Mouse (Mus musculus) intestine, embryonic 14.5 days (tissue): Measurements from ENCODE around the gene Tiam1. TPM values are rescaled to one million over a fixed set of nuclear protein-coding genes. Genes with fewer than 3 reads are reported as not detected.

Experiments
- ATAC-seq: fragments of 200-750 bp; cut with Nextera tagmentation; replicated peaks from 2 replicates; pipeline ENCODE4 v1.8.0; 2017; ENCODE audit warnings: low read depth, moderate number of reproducible peaks, moderate TSS enrichment, moderate library complexity; ENCODE audit not compliant: low FRiP score, low TSS enrichment
- DNase-seq: peaks from one replicate; pipeline ENCODE4 v3.0.0-alpha.2; 2018; ENCODE audit warnings: low spot score
- H3K27ac ChIP-seq: fragments of 300-500 bp; sonication (generic); 2 replicates; pipeline ENCODE4 v1.5.1; 2014; ENCODE audit warnings: low read depth, mild to moderate bottlenecking, control low read depth
- H3K27me3 ChIP-seq: fragments of 300-500 bp; sonication (generic); replicated peaks from 2 replicates; pipeline ENCODE4 v1.6.1; 2014; ENCODE audit warnings: low read length, control low read depth; ENCODE audit not compliant: control insufficient read depth, insufficient read depth
- H3K36me3 ChIP-seq: fragments of 300-500 bp; sonication (generic); 2 replicates; pipeline ENCODE4 v1.6.1; 2014; ENCODE audit warnings: low read length, control low read depth; ENCODE audit not compliant: control insufficient read depth, insufficient read depth
- H3K4me1 ChIP-seq: fragments of 300-500 bp; sonication (generic); replicated peaks from 2 replicates; pipeline ENCODE4 v1.6.1; 2014; ENCODE audit warnings: low read length, control low read depth, mixed read lengths; ENCODE audit not compliant: control insufficient read depth, insufficient read depth
- H3K4me2 ChIP-seq: fragments of 300-500 bp; sonication (generic); 2 replicates; pipeline ENCODE4 v1.6.1; 2014; ENCODE audit warnings: low read length
- H3K4me3 ChIP-seq: fragments of 300-500 bp; sonication (generic); 2 replicates; pipeline ENCODE4 v1.5.1; 2014; ENCODE audit warnings: low read depth, low read length, control low read depth, mixed read lengths
- H3K9ac ChIP-seq: fragments of 300-500 bp; sonication (generic); 2 replicates; pipeline ENCODE4 v1.6.1; 2014; ENCODE audit warnings: mild to moderate bottlenecking, low read length
- H3K9me3 ChIP-seq: fragments of 300-500 bp; sonication (generic); 2 replicates; pipeline ENCODE4 v1.6.1; 2016; ENCODE audit warnings: low read length, control low read depth; ENCODE audit not compliant: control insufficient read depth
- WGBS: fragments of 180-500 bp; shearing (Covaris S2); extraction: QIAGEN DNeasy Blood & Tissue Kit; methylation state at CpG from one replicate; pipeline ENCODE4 v1.1.7; 2014; 5-methylcytosine and 5-hydroxymethylcytosine counted together
- polyA plus RNA-seq: library from polyadenylated mRNA; unstranded; fragments of >200 nt; fragmentation: Nextera tagmentation; extraction: Ambion mirVana; gene quantifications from 2 replicates; pipeline ENCODE4 v1.2.1, GENCODE M21; 2014

Tiam1 gene
- polyA plus RNA-seq, 1 experiment from 2014 or later, result 21.4 TPM

DNA sequence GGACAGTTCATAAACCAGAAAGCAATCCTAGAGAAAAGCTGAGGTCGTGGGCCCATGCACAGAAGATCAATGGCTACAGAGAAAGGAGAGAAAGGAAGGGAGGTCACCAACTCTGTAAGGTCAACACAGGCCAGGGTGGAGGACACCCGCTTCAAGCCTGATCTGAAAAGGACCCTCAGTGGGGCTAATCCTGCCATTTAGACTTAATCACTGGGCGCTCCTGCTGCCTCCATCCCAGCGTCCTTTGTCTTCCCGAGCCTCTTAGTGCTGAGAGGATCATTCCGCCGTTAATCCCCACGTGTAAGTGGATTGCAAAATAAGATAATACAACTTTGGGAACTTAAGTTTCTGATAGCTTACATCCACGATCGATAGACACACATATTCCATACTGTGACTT, 11.2 kb downstream of the Tiam1 start:
- Histone ChIP-seq H3K9me3 (no peaks in the 10 kb centered on the region), H3K27me3 (no peaks in the 10 kb centered on the region), H3K27ac (no peak overlapping the region), H3K4me1 (peaks cover 9% of the 10 kb centered on the region; the same call in 1 of the 2 replicates), H3K4me2 (no peak overlapping the region), H3K36me3 (no peaks in the 10 kb centered on the region), H3K4me3 (no peak overlapping the region), H3K9ac (no peak overlapping the region)
- 49% methylated on average over 10 of the region's 10 CpGs for WGBS
- DNase-seq (no peak), ATAC-seq (no peak)

- no peaks in the 10 kb centered on the region for H3K9me3 ChIP-seq
- 47% methylated on average over 19 of the region's 19 CpGs for WGBS
- no peak overlapping the region for H3K4me3 ChIP-seq
- H3K27me3 ChIP-seq, result no peaks in the 10 kb centered on the region
- H3K9ac ChIP-seq, result no peak overlapping the region
- no peak overlapping the region for H3K4me2 ChIP-seq
- no peak overlapping the region for H3K27ac ChIP-seq
- H3K4me1 ChIP-seq, result peaks cover 18% of the 10 kb centered on the region
- DNase-seq (no peak), ATAC-seq (no peak; the same call in 1 of the 2 replicates)
- H3K36me3 ChIP-seq, result no peaks in the 10 kb centered on the region
Measured at GRCm38 (mm10) chr16:90128817-90129587, 14.6 kb downstream of the Tiam1 start.

- Histone ChIP-seq H3K4me2 (no peak overlapping the region), H3K4me3 (no peak overlapping the region), H3K27ac (no peak overlapping the region), H3K4me1 (peaks cover 18% of the 10 kb centered on the region), H3K27me3 (no peaks in the 10 kb centered on the region), H3K36me3 (no peaks in the 10 kb centered on the region), H3K9ac (no peak overlapping the region), H3K9me3 (no peaks in the 10 kb centered on the region)
- no peak for DNase-seq
- ATAC-seq, result no peak
- 71% methylated on average over 8 of the region's 8 CpGs for WGBS
Measured at GRCm38 (mm10) chr16:90128361-90128760, 15.2 kb downstream of the Tiam1 start.

GRCm38 (mm10) chr16:90125318-90126314, 18.0 kb downstream of the Tiam1 start:
- no peak for ATAC-seq

DNA sequence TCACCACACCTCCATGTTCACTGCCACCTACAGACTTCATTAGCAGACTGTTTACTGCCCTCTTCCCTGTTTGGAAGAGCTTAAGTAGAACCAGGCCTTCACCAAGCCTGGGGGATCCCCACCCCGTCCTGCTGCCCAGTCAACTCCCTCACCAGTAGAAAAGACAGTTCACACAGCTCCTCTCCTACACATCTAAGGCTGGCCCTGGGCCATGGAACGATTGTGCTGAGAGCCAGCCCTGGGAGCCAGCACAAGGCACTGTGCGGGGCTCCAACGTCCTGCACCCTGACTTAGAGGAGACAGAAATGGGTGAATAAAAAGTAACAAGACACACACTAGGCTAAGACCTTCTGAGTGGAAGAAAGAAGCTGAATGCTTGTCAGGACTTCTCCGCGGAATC, 20.5 kb downstream of the Tiam1 start:
- no peak overlapping the region for H3K4me3 ChIP-seq
- H3K27ac ChIP-seq, result no peak overlapping the region
- 81% methylated on average over 6 of the region's 6 CpGs for WGBS
- peaks cover 9% of the 10 kb centered on the region for H3K4me1 ChIP-seq
- H3K9me3 ChIP-seq, result peaks cover 8% of the 10 kb centered on the region; the same call in 1 of the 2 replicates
- H3K4me2 ChIP-seq, result no peak overlapping the region
- no peak for DNase-seq
- no peaks in the 10 kb centered on the region for H3K36me3 ChIP-seq
- no peak for ATAC-seq
- H3K9ac ChIP-seq, result no peak overlapping the region
- H3K27me3 ChIP-seq, result no peaks in the 10 kb centered on the region

More at GRCm38 (mm10) chr16:90125318-90126314, 18.0 kb downstream of the Tiam1 start:
- Histone ChIP-seq H3K9ac (no peak overlapping the region), H3K4me3 (no peak overlapping the region), H3K4me2 (no peak overlapping the region), H3K27me3 (no peaks in the 10 kb centered on the region), H3K4me1 (peaks cover 18% of the 10 kb centered on the region), H3K36me3 (no peaks in the 10 kb centered on the region), H3K9me3 (no peaks in the 10 kb centered on the region), H3K27ac (no peak overlapping the region)
- DNase-seq, result no peak
- WGBS, result 51% methylated on average over 21 of the region's 21 CpGs

DNA sequence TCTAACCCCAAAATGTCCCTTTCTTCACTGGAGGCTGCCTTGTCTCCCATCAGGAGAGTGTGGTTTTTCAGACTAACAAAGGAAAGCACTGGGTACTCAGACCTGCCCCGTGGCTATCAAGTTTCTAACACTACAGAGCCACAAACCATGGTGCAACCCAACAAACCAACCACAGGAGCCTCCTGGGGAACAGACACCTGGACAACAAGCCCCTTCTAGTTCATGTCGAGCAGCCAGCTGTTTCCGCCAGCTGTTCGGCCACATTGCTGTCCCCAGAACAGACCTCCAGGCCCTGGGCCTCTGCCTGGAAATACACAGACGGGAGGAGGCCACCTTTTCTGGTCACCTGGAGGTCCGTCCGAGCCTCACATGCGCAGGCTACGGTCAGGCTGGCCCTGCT, 21.1 kb downstream of the Tiam1 start:
- Histone ChIP-seq H3K27me3 (no peaks in the 10 kb centered on the region), H3K4me2 (no peak overlapping the region), H3K4me1 (peaks cover 9% of the 10 kb centered on the region), H3K9me3 (peaks cover 8% of the 10 kb centered on the region; the same call in 1 of the 2 replicates), H3K36me3 (no peaks in the 10 kb centered on the region), H3K4me3 (no peak overlapping the region), H3K9ac (no peak overlapping the region), H3K27ac (no peak overlapping the region)
- ATAC-seq (no peak), DNase-seq (no peak)
- 84% methylated on average over 9 of the region's 9 CpGs for WGBS

DNA sequence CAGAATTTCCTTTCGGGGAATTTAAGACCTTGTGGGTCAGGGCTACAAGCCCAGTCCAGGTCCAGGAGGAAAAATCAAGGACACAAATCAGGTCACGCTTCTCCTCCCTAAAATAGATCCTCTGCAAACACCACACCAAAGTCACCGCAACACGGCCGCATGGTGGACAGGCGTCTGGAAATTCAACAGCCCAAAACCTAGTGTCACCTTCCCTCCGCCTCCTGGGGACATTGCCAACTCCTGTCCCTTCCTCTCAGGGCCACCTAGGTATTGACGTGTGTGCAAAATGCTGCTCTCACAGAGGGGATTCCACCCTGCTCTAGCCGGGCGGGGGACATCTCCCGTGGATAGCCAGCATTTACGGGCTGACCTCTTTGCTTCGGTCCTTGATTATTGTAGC, 21.8 kb downstream of the Tiam1 start:
- DNase-seq (no peak), ATAC-seq (no peak)
- WGBS, result 91% methylated on average over 13 of the region's 13 CpGs
- no peak overlapping the region for H3K4me3 ChIP-seq
- H3K4me1 ChIP-seq, result peaks cover 10% of the 10 kb centered on the region
- no peak overlapping the region for H3K9ac ChIP-seq
- no peak overlapping the region for H3K4me2 ChIP-seq
- no peak overlapping the region for H3K27ac ChIP-seq
- H3K27me3 ChIP-seq, result no peaks in the 10 kb centered on the region
- H3K36me3 ChIP-seq, result no peaks in the 10 kb centered on the region
- peaks cover 8% of the 10 kb centered on the region; the same call in 1 of the 2 replicates for H3K9me3 ChIP-seq

GRCm38 (mm10) chr16:90119969-90120368, 23.6 kb downstream of the Tiam1 start:
- Histone ChIP-seq H3K4me1 (peaks cover 4% of the 10 kb centered on the region), H3K36me3 (no peaks in the 10 kb centered on the region), H3K4me2 (no peak overlapping the region), H3K4me3 (no peak overlapping the region), H3K27me3 (no peaks in the 10 kb centered on the region), H3K9me3 (peaks cover 8% of the 10 kb centered on the region; the same call in 1 of the 2 replicates), H3K27ac (no peak overlapping the region), H3K9ac (no peak overlapping the region)
- no peak for DNase-seq
- no peak for ATAC-seq
- 96% methylated on average over 4 of the region's 4 CpGs for WGBS
